Mouse (Mus musculus) heart, adult 10 weeks (tissue): ENCODE data around the gene Nr2e1. TPM values are rescaled to one million over a fixed set of nuclear protein-coding genes. Genes with fewer than 3 reads are reported as not detected.

Experiments
- polyA plus RNA-seq: library from polyadenylated mRNA; stranded (reverse); fragments of 350-450 nt; fragmentation: Illumina TruSeq; extraction: RNeasy Lipid Tissue Mini Kit (QIAGEN cat#74804); gene quantifications from one replicate; pipeline ENCODE4 v1.2.3, GENCODE M21; 2014; ENCODE audit warnings: low read depth, low replicate concordance

Gene Nr2e1
- not detected for polyA plus RNA-seq

GRCm38 (mm10) chr10:42583157-42583872 lies at the start of gene Nr2e1, which contains the start of gene Ostm1:
Gene Nr2e1, minus strand, starts transcription at chr10:42583632.
Gene Ostm1, plus strand, starts transcription at chr10:42583822.

Other genes with a start within 250 kb of the Nr2e1 start
- 46.6 TPM for gene Afg1l, start 105.1 kb downstream of the Nr2e1 start, polyA plus RNA-seq
- gene Snx3, start 81.6 kb downstream of the Nr2e1 start, polyA plus RNA-seq, result 162 TPM
- 19.9 TPM for gene Ostm1, start 190 bp upstream of the Nr2e1 start, polyA plus RNA-seq
- gene Sec63, start 177.9 kb upstream of the Nr2e1 start, polyA plus RNA-seq, result 43.0 TPM